Mouse (Mus musculus): ENCODE data around the gene Smyd3.

- TF ChIP-seq POLR2A (IDR thresholded peaks at IDR 0.05; ENCODE audit: borderline replicate concordance, low read depth, low read length) (no peak), CTCF (IDR thresholded peaks at IDR 0.05; ENCODE audit: low read depth, low read length) (no peak)
These were observed 92.9 kb downstream of the Smyd3 start for GRCm38 (mm10) chr1:179424879-179425472.

Data from bone marrow macrophage, adult 2 months (primary cell).